Mouse (Mus musculus) heart, postnatal 0 days (tissue): ENCODE data around the gene Pcbp1.

Source experiments
- CTCF ChIP-seq: IDR thresholded peaks from 2 replicates; pipeline ENCODE4 v1.5.1; 2016; ENCODE audit warnings: antibody characterized with exemption, control low read depth, low read depth
- EP300 ChIP-seq: IDR thresholded peaks from 2 replicates; pipeline ENCODE4 v1.6.1; 2016; ENCODE audit warnings: antibody characterized with exemption, low read depth

DNA sequence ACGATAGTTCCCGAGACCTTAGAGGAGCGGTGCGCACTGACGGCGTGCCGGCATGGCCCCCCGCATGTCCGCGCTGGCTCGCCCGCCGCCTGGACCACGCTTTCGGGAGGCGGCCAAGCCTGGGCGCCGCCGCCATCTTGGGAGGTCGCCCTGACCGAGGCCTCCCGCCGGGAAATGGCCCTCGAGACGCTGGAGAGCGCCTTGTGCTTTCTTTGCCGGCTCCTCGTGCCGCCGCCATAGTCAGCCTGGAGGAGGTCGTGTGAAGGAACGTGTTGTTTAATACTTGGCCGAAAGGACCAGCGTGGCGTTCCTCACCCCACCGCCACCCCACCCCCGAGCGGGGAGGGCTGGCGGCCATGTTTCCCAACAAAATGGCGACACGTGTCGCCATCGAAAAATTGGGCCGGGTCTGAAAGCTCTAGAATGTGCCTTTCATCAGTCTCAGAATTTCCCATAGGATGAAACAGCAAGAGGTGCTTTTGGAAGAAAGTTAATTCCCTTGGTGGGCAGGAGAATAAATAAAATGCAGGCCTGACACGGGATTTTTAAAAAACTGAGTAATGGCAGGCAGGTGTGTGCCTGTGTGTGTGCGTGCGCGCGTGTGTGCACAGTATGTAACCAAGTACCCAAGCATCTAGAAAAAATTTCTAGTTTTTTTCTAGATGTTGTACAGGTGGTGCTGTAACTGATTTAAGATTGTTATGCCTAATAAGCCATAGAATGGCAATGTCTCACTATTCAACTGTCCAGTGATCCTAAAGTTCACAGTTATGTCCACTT lies 1.0 kb upstream of the Pcbp1 start:
- TF ChIP-seq CTCF (no peak), EP300 (peak; percentile 52; the same call in 1 of the 2 replicates)
